Mouse (Mus musculus) adipose tissue, adult 10 weeks (tissue): ENCODE measurements around the gene Tmem163. TPM values are rescaled to one million over a fixed set of nuclear protein-coding genes. Genes with fewer than 3 reads are reported as not detected.

Source experiments
- polyA plus RNA-seq: library from polyadenylated mRNA; stranded (reverse); fragments of 350-450 nt; fragmentation: Illumina TruSeq; extraction: RNeasy Lipid Tissue Mini Kit (QIAGEN cat#74804); gene quantifications from one replicate; pipeline ENCODE4 v1.2.3, GENCODE M21; 2014; ENCODE audit warnings: low read depth, low replicate concordance

Tmem163 gene
- polyA plus RNA-seq = not detected

GRCm38 (mm10) chr1:127679498-127680133 lies at the start of gene Tmem163:
TSS of gene Tmem163 (minus strand) at chr1:127679548.

GRCm38 (mm10) chr1:127729096-127729495 lies 49.7 kb upstream of the Tmem163 start, which contains the start of gene Acmsd:
TSS of gene Acmsd (plus strand) at chr1:127729413.

Other genes with a start within 250 kb of the Tmem163 start
- not detected for gene Acmsd, start 49.9 kb upstream of the Tmem163 start, polyA plus RNA-seq
- gene Ccnt2, start 94.6 kb upstream of the Tmem163 start, polyA plus RNA-seq = 23.0 TPM
- 1.0 TPM for gene Map3k19, start 175.5 kb upstream of the Tmem163 start, polyA plus RNA-seq
- 32.8 TPM for gene Rab3gap1, start 189.2 kb upstream of the Tmem163 start, polyA plus RNA-seq